Mouse (Mus musculus) frontal cortex, postnatal 14 days (tissue): Measurements from ENCODE around the gene Txndc15.
"Not testable (repeated sequence)": the region's sequence is repeated elsewhere in the genome, so short reads cannot be mapped to it uniquely, and the experiment has no call there.

Experiments
- DNase-seq, 2 experiments: peaks; one replicate each; pipeline ENCODE4 v3.0.0; 2022; ENCODE audit warnings: low spot score in 2 of 2

The Txndc15 gene

DNA sequence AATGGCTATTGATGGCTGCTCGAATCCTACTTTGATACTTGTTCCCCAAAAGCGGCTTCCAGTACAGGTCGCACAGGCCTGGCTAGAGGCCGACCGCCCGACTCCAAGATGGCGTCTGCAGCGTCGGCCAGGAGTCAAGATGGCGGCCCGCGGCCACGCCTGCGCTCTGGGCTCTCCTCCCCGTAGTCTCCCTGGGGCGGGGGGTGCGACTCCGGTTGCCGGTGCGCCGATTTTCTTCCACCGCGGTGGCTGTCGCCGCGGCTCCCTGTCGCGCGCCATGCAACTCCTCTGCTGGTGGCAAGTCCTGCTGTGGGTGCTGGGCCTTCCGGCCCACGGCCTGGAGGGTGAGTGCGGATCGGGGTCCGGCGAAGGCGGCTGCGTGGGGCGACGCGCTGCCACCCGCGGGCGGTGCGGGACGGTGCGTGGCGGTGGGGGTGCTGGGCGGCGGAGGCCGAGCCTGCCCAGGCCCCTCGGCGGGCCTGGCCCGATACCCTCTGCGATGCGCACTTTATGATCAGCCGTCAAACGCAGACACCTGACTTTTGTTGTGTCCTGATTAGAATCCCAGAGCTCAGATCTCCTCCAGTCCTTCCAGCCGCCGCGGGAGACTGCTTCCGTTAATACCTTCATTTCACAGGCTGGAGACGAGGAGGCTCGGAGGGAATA lies at the start of gene Txndc15:
Gene Txndc15 (plus strand): TSS at position 150 of the 666 bp plus-strand sequence.
- peak; percentile 72 to 84 for DNase-seq

- no peak for DNase-seq
These were observed 45.9 kb upstream of the Txndc15 start for GRCm38 (mm10) chr13:55668550-55668949.

DNA sequence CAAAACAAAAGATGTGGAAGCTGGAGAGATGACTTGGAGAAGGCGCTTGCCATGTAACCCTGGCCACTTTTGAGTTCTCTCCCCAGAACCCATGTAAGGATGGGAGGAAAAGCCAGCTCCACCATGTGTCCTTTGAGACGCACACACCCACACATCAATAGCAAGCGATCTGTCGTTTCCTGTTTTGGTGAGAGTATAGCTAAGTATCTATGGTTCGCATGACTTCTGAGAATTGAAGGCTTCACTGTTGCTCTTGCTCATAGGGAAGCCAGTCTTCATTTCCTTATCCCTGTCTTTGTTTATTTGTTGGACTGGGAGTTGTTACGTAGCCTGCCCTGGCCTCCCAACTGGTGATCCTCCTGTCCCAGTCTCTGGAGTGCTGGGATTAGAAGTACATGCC lies 41.7 kb upstream of the Txndc15 start:
- no peak for DNase-seq

DNA sequence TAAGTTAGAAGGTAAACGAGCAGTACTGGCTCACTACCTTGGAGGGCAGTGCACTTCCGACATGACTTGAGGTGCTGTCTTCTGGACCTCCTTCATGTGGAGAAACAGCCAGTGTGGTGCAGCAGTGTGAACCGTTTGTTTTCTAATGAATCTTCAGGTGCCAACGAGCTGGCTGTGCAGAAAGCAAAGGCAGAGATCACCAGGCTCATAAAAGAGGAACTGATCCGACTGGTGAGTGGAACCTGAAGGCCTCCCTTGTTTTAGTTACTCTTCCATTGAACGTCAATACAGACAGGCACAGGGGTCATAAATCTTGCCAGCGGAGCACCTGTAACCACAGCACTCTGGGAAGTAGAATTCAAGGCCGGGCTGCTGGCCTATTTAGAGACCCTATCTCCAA lies 37.1 kb upstream of the Txndc15 start:
- DNase-seq = no peak

- no peak for DNase-seq
These were observed 32.2 kb upstream of the Txndc15 start for GRCm38 (mm10) chr13:55682201-55682600.

- no peak for DNase-seq
These were observed 30.9 kb upstream of the Txndc15 start for GRCm38 (mm10) chr13:55683581-55683980.

- DNase-seq = no peak
These were observed 28.3 kb upstream of the Txndc15 start for GRCm38 (mm10) chr13:55686107-55686633.

- DNase-seq = no peak
These were observed 26.4 kb upstream of the Txndc15 start for GRCm38 (mm10) chr13:55687927-55688602.

GRCm38 (mm10) chr13:55692535-55693242 lies 21.8 kb upstream of the Txndc15 start, which contains the start of gene B230219D22Rik:
Gene B230219D22Rik (plus strand): TSS chr13:55693124.
- DNase-seq = peak; percentile 77 to 89

GRCm38 (mm10) chr13:55693243-55693721 lies 21.2 kb upstream of the Txndc15 start:
- DNase-seq = no peak

GRCm38 (mm10) chr13:55694110-55694509 lies 20.3 kb upstream of the Txndc15 start:
- DNase-seq = no peak

DNA sequence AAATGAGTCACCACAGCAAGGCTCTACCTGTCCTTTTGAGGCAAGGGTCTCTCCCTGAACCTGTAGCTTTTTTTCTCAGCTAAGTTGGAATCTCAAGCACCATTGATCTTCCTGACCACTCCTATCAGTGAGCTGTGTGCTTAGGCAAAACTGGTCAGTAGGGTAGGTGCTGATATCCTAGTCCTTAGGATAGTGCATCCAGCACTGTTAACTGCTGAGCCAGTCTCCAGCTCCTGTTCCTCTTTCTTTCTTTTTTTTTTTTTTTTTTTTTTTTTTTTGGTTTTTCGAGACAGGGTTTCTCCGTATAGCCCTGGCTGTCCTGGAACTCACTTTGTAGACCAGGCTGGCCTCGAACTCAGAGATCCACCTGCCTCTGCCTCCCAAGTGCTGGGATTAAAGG lies 18.5 kb upstream of the Txndc15 start:
- not testable (repeated sequence) for DNase-seq

DNA sequence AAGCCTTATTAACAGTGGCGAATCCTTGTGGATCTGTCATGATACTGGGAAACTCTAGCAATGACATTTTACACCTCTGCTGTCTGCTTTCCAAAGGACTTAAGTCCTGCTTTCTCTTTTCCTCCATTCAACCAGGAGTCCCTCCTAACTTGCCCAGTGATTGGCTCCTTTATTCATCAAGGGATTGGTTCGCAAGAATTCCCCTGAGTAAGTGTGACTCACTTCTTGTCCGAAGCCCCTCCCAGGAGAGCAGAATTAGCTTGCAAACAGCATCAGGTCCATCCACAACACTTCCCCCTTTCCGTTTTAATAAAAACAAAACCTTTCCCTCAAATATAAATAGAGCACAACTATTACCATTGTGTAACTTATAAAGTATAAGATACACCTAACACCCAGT lies 10.1 kb upstream of the Txndc15 start:
- DNase-seq = no peak

DNA sequence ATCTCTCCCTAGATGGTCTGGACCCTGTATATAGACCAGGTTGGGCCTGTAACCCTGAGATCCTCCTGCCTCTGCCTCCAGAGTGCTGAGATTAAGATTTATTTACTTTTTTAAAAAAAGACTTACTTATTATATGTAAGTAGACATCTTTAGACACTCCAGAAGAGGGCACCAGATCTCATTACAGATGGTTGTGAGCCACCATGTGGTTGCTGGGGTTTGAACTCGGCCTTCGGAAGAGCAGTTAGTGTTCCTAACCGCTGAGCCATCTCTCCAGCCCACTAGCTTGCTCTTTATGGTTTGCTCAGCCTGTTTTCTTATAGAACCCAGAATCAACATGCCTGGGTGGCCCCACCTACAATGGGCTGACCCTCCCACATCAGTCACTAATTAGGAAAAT lies 1.6 kb upstream of the Txndc15 start:
- no peak for DNase-seq

GRCm38 (mm10) chr13:55715167-55715512 lies 690 bp downstream of the Txndc15 start:
- DNase-seq = no peak

DNA sequence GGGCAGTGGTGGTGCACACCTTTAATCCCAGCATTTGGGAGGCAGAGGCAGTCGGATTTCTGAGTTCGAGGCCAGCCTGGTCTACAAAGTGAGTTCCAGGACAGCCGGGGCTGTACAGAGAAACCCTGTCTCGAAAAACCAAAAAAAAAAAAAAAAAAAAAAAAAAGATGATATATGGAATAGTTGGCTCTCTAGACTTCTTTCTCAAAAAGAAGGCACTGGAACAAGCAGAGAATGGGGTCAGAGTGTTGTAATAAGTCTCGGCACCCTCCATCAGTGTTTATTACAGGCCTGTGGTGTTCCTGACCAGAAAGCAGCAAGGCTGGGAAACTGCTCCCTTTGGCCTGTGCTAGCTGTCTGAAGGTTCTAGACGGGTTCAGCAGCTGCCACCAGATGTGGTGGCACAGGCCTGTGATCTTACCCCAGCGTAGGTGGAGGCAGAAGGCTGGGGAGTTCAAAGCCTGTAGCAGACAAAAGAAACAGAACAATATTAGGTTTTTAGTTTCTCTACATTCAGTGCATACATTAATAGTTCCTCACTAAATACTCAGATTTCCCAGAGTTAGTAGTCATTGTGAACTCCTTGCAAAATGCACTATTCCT lies 1.6 kb downstream of the Txndc15 start:
- no peak for DNase-seq

DNA sequence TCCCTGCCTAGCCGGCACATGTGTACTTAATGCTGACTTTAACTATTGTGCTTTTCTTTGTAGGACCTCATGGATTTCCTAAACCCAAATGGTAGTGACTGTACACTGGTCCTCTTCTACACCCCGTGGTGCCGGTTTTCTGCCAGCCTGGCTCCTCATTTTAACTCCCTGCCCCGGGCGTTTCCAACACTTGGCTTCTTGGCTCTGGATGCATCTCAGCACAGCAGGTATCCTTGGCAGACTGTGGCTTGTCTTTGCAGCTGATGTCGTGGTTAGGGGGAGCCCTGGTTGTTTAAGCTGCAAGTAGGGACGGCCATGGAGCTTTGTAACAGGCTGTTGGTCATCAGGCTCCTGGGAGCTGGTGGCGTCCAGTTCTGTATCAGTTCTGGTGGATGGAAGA lies 7.1 kb downstream of the Txndc15 start:
- DNase-seq = no peak

GRCm38 (mm10) chr13:55721995-55722394 lies 7.5 kb downstream of the Txndc15 start:
- DNase-seq = no peak

GRCm38 (mm10) chr13:55726598-55727119 lies 12.2 kb downstream of the Txndc15 start:
- DNase-seq = no peak

DNA sequence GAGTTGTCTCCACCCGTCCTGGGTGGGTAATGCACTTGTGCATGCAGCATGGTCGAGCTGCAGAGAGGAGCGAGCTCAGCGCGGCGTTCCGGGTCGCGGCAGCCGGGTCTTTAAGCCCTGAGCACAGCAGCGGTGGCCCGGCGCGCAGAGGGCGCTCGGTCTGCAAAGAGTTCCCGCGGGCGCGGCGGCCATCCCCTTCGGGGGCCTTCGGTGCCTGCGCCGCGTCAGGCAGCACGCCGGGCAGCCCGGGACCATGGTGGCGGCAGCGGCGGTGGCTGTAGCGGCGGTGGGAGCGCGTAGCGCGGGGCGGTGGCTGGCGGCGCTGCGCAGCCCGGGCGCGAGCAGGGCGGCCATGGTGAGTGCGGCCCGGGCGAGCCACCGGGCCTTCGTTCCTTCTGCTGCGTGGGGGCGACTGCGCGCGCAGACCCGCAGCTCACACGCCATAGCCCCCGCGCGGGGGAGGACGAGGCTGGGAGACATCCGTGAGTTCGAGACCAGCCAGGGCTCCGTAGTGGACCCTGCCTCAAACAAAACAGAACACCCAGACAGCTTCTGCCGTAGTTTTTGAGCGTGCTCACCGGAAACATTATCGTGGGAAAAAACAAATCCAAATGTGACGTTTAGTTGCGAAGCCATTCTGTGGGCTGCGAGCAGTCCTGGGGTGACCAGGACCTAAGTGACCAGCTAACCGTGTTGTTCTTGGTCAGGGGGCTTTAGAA lies 12.8 kb downstream of the Txndc15 start, which contains the start of gene Pcbd2:
Gene Pcbd2 (plus strand): TSS at position 249 of the 719 bp plus-strand sequence.
- peak; percentile 65 to 70 for DNase-seq

DNA sequence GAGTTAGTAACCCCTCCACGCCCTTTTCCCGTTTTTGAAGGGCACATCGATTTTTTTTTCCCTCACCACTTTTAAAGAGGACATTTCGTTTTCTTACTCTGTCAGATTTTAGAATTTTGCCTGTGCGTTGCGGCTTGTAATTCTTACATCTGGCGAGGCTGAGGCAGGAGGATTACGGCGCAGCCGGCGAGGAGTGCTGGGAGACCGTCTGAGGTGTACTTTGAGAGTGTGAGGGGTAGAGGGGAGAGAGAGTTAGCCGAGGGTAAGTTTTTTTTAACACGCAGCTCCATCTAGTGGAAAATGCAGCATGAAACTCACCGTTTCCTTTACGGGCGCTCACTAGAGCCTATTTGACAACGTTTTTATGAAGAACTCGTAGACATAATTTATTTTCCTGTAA lies 13.4 kb downstream of the Txndc15 start:
- peak; percentile 38 to 42 for DNase-seq
